Mouse (Mus musculus) MEL (cell line): ENCODE results near the gene Dph1. TPM values are rescaled to one million over a fixed set of nuclear protein-coding genes. Genes with fewer than 3 reads are reported as not detected.

Experiments used
- DNase-seq: peaks from one replicate; pipeline ENCODE4 v3.0.0; 2011; ENCODE audit warnings: low read depth, low spot score
- H3K27ac ChIP-seq: 2 replicates; pipeline ENCODE4 v1.5.1; 2012; ENCODE audit warnings: low read depth, mild to moderate bottlenecking, control low read depth, low read length, moderate library complexity; ENCODE audit not compliant: control insufficient read depth
- H3K27me3 ChIP-seq, 2 experiments: fragments of 150-350 bp in 1 of 2; sonication (generic) in 1 of 2; 2 replicates each; pipeline ENCODE4 v1.6.1; 2012; ENCODE audit warnings: low read length in 2 of 2, mild to moderate bottlenecking in 2 of 2, improper control_type of control experiment in 1 of 2, moderate library complexity in 1 of 2; ENCODE audit not compliant: insufficient read depth in 2 of 2, control insufficient read depth in 1 of 2
- H3K36me3 ChIP-seq, 2 experiments: 2 replicates each; pipeline ENCODE4 v1.6.1; 2012 to 2014; ENCODE audit warnings: low read length in 2 of 2, improper control_type of control experiment in 1 of 2, inconsistent platforms in 1 of 2, mild to moderate bottlenecking in 1 of 2; ENCODE audit not compliant: insufficient read depth in 2 of 2, control insufficient read depth in 1 of 2
- H3K4me1 ChIP-seq, 2 experiments: fragments of 150-350 bp in 1 of 2; sonication (generic) in 1 of 2; 2 replicates each; pipeline ENCODE4 v1.6.1; 2012; ENCODE audit warnings: low read length in 2 of 2, improper control_type of control experiment in 1 of 2, mild to moderate bottlenecking in 1 of 2; ENCODE audit not compliant: insufficient read depth in 2 of 2, control insufficient read depth in 1 of 2
- H3K4me3 ChIP-seq, 2 experiments: fragments of 150-350 bp in 1 of 2; sonication (generic) in 1 of 2; 2 replicates each; pipeline ENCODE4 v1.5.1; 2012; ENCODE audit warnings: low read depth in 2 of 2, low read length in 2 of 2, mild to moderate bottlenecking in 2 of 2, moderate library complexity in 2 of 2, control low read depth in 1 of 2, improper control_type of control experiment in 1 of 2; ENCODE audit not compliant: control insufficient read depth in 1 of 2, insufficient read depth in 1 of 2
- H3K79me2 ChIP-seq: 2 replicates; pipeline ENCODE4 v1.6.1; 2012; ENCODE audit warnings: mild to moderate bottlenecking, low read length, moderate library complexity; ENCODE audit not compliant: control insufficient read depth, poor library complexity, insufficient read depth
- H3K9ac ChIP-seq: 2 replicates; pipeline ENCODE4 v1.6.1; 2012; ENCODE audit warnings: low read depth, mild to moderate bottlenecking, control low read depth, low read length, moderate library complexity; ENCODE audit not compliant: control insufficient read depth, poor library complexity, severe bottlenecking
- H3K9me3 ChIP-seq: fragments of 150-350 bp; sonication (generic); replicated peaks from 2 replicates; pipeline ENCODE4 v1.6.1; 2012; ENCODE audit warnings: mild to moderate bottlenecking, low read length, improper control_type of control experiment, moderate library complexity; ENCODE audit not compliant: insufficient read depth
- CHD1 ChIP-seq: IDR thresholded peaks from 2 replicates; pipeline ENCODE4 v1.6.1; 2012; ENCODE audit warnings: low read depth, mild to moderate bottlenecking, inconsistent platforms, low read length, improper control_type of control experiment
- CHD2 ChIP-seq: IDR thresholded peaks from 2 replicates; pipeline ENCODE4 v1.6.1; 2011; ENCODE audit warnings: low read length, improper control_type of control experiment
- E2F4 ChIP-seq: IDR thresholded peaks from 2 replicates; pipeline ENCODE4 v1.6.1; 2011; ENCODE audit warnings: low read depth, low read length, improper control_type of control experiment, borderline replicate concordance
- EP300 ChIP-seq, 2 experiments: IDR thresholded peaks; 2 replicates each; pipeline ENCODE4 v1.6.1; 2011; ENCODE audit warnings: improper control_type of control experiment in 2 of 2, low read length in 2 of 2, low read depth in 1 of 2, mild to moderate bottlenecking in 1 of 2
- ETS1 ChIP-seq: IDR thresholded peaks from 2 replicates; pipeline ENCODE4 v1.6.1; 2012; ENCODE audit warnings: low read depth, mild to moderate bottlenecking, inconsistent platforms, low read length, improper control_type of control experiment, moderate library complexity
- GABPA ChIP-seq: IDR thresholded peaks from 2 replicates; pipeline ENCODE4 v1.6.1; 2012; ENCODE audit warnings: low read depth, mild to moderate bottlenecking, inconsistent platforms, low read length, improper control_type of control experiment, moderate library complexity
- GATA1 ChIP-seq: IDR thresholded peaks from 2 replicates; pipeline ENCODE4 v1.6.1; 2011; ENCODE audit warnings: low read depth, low read length, improper control_type of control experiment
- MAFK ChIP-seq: IDR thresholded peaks from 2 replicates; pipeline ENCODE4 v1.6.1; 2011; ENCODE audit warnings: low read depth, mild to moderate bottlenecking, low read length, improper control_type of control experiment, borderline replicate concordance
- MAZ ChIP-seq: IDR thresholded peaks from 2 replicates; pipeline ENCODE4 v1.6.1; 2012; ENCODE audit warnings: low read depth, mild to moderate bottlenecking, inconsistent platforms, low read length, improper control_type of control experiment
- MXI1 ChIP-seq: IDR thresholded peaks from 2 replicates; pipeline ENCODE4 v1.6.1; 2011; ENCODE audit warnings: mild to moderate bottlenecking, low read depth, low read length, improper control_type of control experiment
- MYB ChIP-seq: IDR thresholded peaks from 2 replicates; pipeline ENCODE4 v1.6.1; 2011; ENCODE audit warnings: mild to moderate bottlenecking, low read depth, low read length, improper control_type of control experiment
- NELFE ChIP-seq: IDR thresholded peaks from 2 replicates; pipeline ENCODE4 v1.6.1; 2011; ENCODE audit warnings: low read depth, low read length, improper control_type of control experiment
- NRF1 ChIP-seq: IDR thresholded peaks from 2 replicates; pipeline ENCODE4 v1.6.1; 2014; ENCODE audit warnings: low read depth, mild to moderate bottlenecking, inconsistent platforms, low read length, improper control_type of control experiment, moderate library complexity; ENCODE audit not compliant: poor library complexity, insufficient read depth, severe bottlenecking
- POLR2A ChIP-seq, 2 experiments: IDR thresholded peaks; 2 replicates each; pipeline ENCODE4 v1.6.1; 2011 to 2012; ENCODE audit warnings: low read length in 2 of 2, mild to moderate bottlenecking in 2 of 2, control low read depth in 1 of 2, improper control_type of control experiment in 1 of 2, low read depth in 1 of 2, moderate library complexity in 1 of 2; ENCODE audit not compliant: control insufficient read depth in 1 of 2, insufficient read depth in 1 of 2, poor library complexity in 1 of 2
- POLR2AphosphoS2 ChIP-seq: IDR thresholded peaks from 2 replicates; pipeline ENCODE4 v1.6.1; 2011; ENCODE audit warnings: low read length, improper control_type of control experiment
- POLR2AphosphoS5 ChIP-seq: IDR thresholded peaks from 2 replicates; pipeline ENCODE4 v1.6.1; 2012; ENCODE audit warnings: low read depth, borderline replicate concordance, mild to moderate bottlenecking, inconsistent platforms, low read length, moderate library complexity, mixed read lengths
- SMC3 ChIP-seq: IDR thresholded peaks from 2 replicates; pipeline ENCODE4 v1.6.1; 2011; ENCODE audit warnings: low read depth, low read length, improper control_type of control experiment
- TAL1 ChIP-seq: IDR thresholded peaks from 2 replicates; pipeline ENCODE4 v1.6.1; 2012; ENCODE audit warnings: mild to moderate bottlenecking, inconsistent platforms, low read length, moderate library complexity, mixed read lengths
- USF1 ChIP-seq: IDR thresholded peaks from 2 replicates; pipeline ENCODE4 v1.6.1; 2014; ENCODE audit warnings: low read depth, mild to moderate bottlenecking, inconsistent platforms, low read length, improper control_type of control experiment, moderate library complexity
- ZC3H11A ChIP-seq: IDR thresholded peaks from 2 replicates; pipeline ENCODE4 v1.6.1; 2012; ENCODE audit warnings: low read depth, mild to moderate bottlenecking, inconsistent platforms, low read length, improper control_type of control experiment
- ZNF384 ChIP-seq: IDR thresholded peaks from 2 replicates; pipeline ENCODE4 v1.6.1; 2012; ENCODE audit warnings: low read depth, mild to moderate bottlenecking, inconsistent platforms, low read length, improper control_type of control experiment
- polyA plus RNA-seq, 2 experiments: library from polyadenylated mRNA; stranded (reverse) in 1 of 2; unstranded in 1 of 2; fragments of >175 nt in 1 of 2; fragments of >200 nt in 1 of 2; gene quantifications; 2 replicates each; pipeline versions ENCODE4 v1.2.1 to v1.2.4; 2012; ENCODE audit warnings: low replicate concordance in 2 of 2, low read depth in 1 of 2; ENCODE audit not compliant: insufficient read length in 2 of 2, insufficient read depth in 1 of 2, missing spikeins in 1 of 2
- total RNA-seq: library from RNA; depleted of rRNA; stranded (reverse); fragments of 300-350 nt; gene quantifications from 2 replicates; pipeline ENCODE4 v1.2.3, GENCODE M21; 2012

Gene Dph1
- total and polyA plus RNA-seq, 3 experiments, result 58.4 to 59.5 TPM; not detected in 1

DNA sequence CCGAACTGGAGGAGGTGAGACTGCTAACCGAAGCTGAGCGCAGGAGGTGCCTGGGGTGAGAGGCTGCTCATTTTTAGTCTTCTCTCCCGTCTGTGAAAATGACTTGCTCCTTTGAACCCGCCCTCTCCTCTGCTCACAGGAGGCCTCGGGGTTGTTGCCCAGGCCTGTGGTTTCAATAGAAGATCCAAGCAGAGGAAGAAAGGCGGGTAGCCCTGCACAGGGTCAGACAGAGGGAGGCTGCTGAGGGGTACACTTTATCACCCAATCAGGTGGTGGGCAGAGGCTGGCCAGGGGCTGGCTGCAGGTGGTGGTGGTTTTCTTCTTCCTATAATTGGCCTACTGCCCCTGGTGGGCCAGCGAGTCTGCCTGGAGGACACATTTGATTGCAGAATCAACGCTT, 13.4 kb upstream of the Dph1 start:
- Histone ChIP-seq H3K36me3 (no peaks in the 10 kb centered on the region), H3K9me3 (no peaks in the 10 kb centered on the region), H3K9ac (no peak overlapping the region), H3K27ac (no peak overlapping the region), H3K4me3 (no peak overlapping the region), H3K79me2 (no peaks in the 10 kb centered on the region), H3K27me3 (no peaks in the 10 kb centered on the region), H3K4me1 (peaks cover 0 to 5% of the 10 kb centered on the region in 2 experiments; a peak in 1 of 4 replicates)
- no peak for DNase-seq
- TF ChIP-seq ZC3H11A, result no peak
- no peak for TF ChIP-seq EP300 (IDR thresholded peaks at IDR 0.05; ENCODE audit: low read depth in 1 of 2, low read length in 2 of 2)
- no peak for TF ChIP-seq POLR2AphosphoS5
- no peak for TF ChIP-seq MXI1
- TF ChIP-seq GABPA, result no peak
- no peak for TF ChIP-seq CHD2
- TF ChIP-seq ETS1, result no peak
- no peak for TF ChIP-seq MAZ
- TF ChIP-seq MAFK, result no peak
- TF ChIP-seq MYB, result no peak
- no peak for TF ChIP-seq ZNF384
- no peak for TF ChIP-seq POLR2A (IDR thresholded peaks at IDR 0.05; ENCODE audit: control insufficient read depth in 1 of 2, insufficient read depth in 1 of 2, low read depth in 1 of 2, low read length in 2 of 2, poor library complexity in 1 of 2)
- TF ChIP-seq NRF1, result no peak
- TF ChIP-seq CHD1, result no peak
- TF ChIP-seq POLR2AphosphoS2, result no peak
- TF ChIP-seq NELFE, result no peak
- no peak for TF ChIP-seq USF1
- TF ChIP-seq E2F4, result no peak

DNA sequence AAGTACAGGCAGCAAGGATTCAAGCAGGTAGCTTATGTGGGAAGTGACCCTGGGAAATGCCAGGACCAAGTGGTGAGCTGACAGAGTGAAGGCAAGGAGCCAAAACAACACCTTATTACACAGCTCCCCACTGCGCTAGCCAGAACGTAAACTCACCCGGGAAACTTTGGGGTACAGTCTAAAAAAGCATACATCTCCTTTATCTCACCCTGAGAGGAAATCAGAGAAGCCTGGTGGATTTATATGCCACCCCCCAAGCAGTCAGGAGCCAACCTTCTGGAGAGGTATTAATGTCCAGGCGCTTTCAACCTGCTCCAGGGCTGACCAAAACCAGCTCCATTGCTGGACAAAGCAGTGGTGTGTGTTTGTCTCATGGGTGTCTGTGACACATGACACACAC, 12.9 kb upstream of the Dph1 start:
- H3K36me3 ChIP-seq, result no peaks in the 10 kb centered on the region
- H3K9me3 ChIP-seq, result no peaks in the 10 kb centered on the region
- H3K4me3 ChIP-seq, result no peak overlapping the region
- no peak overlapping the region for H3K27ac ChIP-seq
- H3K9ac ChIP-seq, result no peak overlapping the region
- TF ChIP-seq POLR2A (IDR thresholded peaks at IDR 0.05; ENCODE audit: control insufficient read depth in 1 of 2, insufficient read depth in 1 of 2, low read depth in 1 of 2, low read length in 2 of 2, poor library complexity in 1 of 2) (no peak), GATA1 (no peak), MAZ (no peak), SMC3 (no peak), TAL1 (no peak)
- H3K4me1 ChIP-seq, result peaks cover 0 to 5% of the 10 kb centered on the region in 2 experiments; a peak in 1 of 4 replicates
- H3K79me2 ChIP-seq, result no peaks in the 10 kb centered on the region
- no peak for DNase-seq
- H3K27me3 ChIP-seq, result no peaks in the 10 kb centered on the region
